Mouse (Mus musculus) heart, postnatal 36 days (tissue): Measurements from ENCODE around the gene Phf13. TPM values are rescaled to one million over a fixed set of nuclear protein-coding genes. Genes with fewer than 3 reads are reported as not detected.

ENCODE experiments used
- DNase-seq, 2 experiments: peaks; one replicate each; pipeline ENCODE4 v3.0.0; 2021 to 2022
- intact Hi-C: fragments of 180-260 bp; cut with DNase I; formaldehyde crosslinking; loops from one replicate; pipeline ENCODE4 v1.15.1; 2025
- total RNA-seq, 2 experiments: library from RNA; stranded (reverse); gene quantifications; 2 replicates each; pipeline ENCODE4 v1.2.3; 2021

Phf13 gene
- total RNA-seq, 2 experiments from 2014 or later, result 6.4 to 7.0 TPM

- DNase-seq, result no peak
- intact Hi-C loops, result no loop called here
These were observed 24.0 kb upstream of the Phf13 start for GRCm38 (mm10) chr4:152020024-152020423.

- intact Hi-C loops, result no loop called here
- DNase-seq, result no peak
These were observed 23.0 kb upstream of the Phf13 start for GRCm38 (mm10) chr4:152019073-152019472.

GRCm38 (mm10) chr4:152013036-152013813 is 17.2 kb upstream of the Phf13 start:
- DNase-seq, result peak; percentile 32 to 56
- intact Hi-C loops, result no loop called here

GRCm38 (mm10) chr4:152012109-152012508 is 16.1 kb upstream of the Phf13 start:
- intact Hi-C loops, result no loop called here
- DNase-seq, result no peak

- no peak for DNase-seq
- intact Hi-C loops, result no loop called here
These were observed 15.2 kb upstream of the Phf13 start for GRCm38 (mm10) chr4:152011171-152011760.

- intact Hi-C loops, result no loop called here
- peak in 1 of 2 experiments; percentile 22 for DNase-seq
These were observed 14.7 kb upstream of the Phf13 start for GRCm38 (mm10) chr4:152010707-152011134.

- intact Hi-C loops, result no loop called here
- DNase-seq, result peak; percentile 40 to 61
These were observed 14.1 kb upstream of the Phf13 start for GRCm38 (mm10) chr4:152010091-152010706.

- intact Hi-C loops, result no loop called here
- peak in 1 of 2 experiments; percentile 63 for DNase-seq
These were observed 13.3 kb upstream of the Phf13 start for GRCm38 (mm10) chr4:152009076-152010051.

- DNase-seq, result peak; percentile 96
- intact Hi-C loops, result loop anchor here (1.0 kb wide), 2 partner anchors 12 to 19 kb away; partner anchors contain the start of genes Phf13 and Zbtb48
These were observed 12.6 kb upstream of the Phf13 start, which contains the start of gene Klhl21 for GRCm38 (mm10) chr4:152008622-152009075. Klhl21 (plus strand) TSS chr4:152008803.

- DNase-seq, result peak in 1 of 2 experiments; percentile 38
- intact Hi-C loops, result loop anchor here (1.0 kb wide), 2 partner anchors 12 to 19 kb away; partner anchors contain the start of genes Phf13 and Zbtb48
These were observed 12.1 kb upstream of the Phf13 start for GRCm38 (mm10) chr4:152008148-152008500.

- no peak for DNase-seq
- intact Hi-C loops, result loop anchor here (1.0 kb wide), 2 partner anchors 11 to 20 kb away; partner anchors contain the start of genes Phf13 and Zbtb48
These were observed 11.6 kb upstream of the Phf13 start for GRCm38 (mm10) chr4:152007481-152008147.

- no peak for DNase-seq
- intact Hi-C loops, result no loop called here
These were observed 10.8 kb upstream of the Phf13 start for GRCm38 (mm10) chr4:152006812-152007211.

GRCm38 (mm10) chr4:152006137-152006536 is 10.1 kb upstream of the Phf13 start:
- intact Hi-C loops, result no loop called here
- no peak for DNase-seq

- no peak for DNase-seq
- intact Hi-C loops, result no loop called here
These were observed 6.0 kb upstream of the Phf13 start for GRCm38 (mm10) chr4:152002063-152002462.

GRCm38 (mm10) chr4:152001335-152001734 is 5.3 kb upstream of the Phf13 start:
- no peak for DNase-seq
- intact Hi-C loops, result no loop called here

- no peak for DNase-seq
- intact Hi-C loops, result no loop called here
These were observed 4.8 kb upstream of the Phf13 start for GRCm38 (mm10) chr4:152000906-152001305.

- intact Hi-C loops, result no loop called here
- DNase-seq, result no peak
These were observed 3.4 kb upstream of the Phf13 start for GRCm38 (mm10) chr4:151999481-151999880.

- intact Hi-C loops, result no loop called here
- DNase-seq, result no peak
These were observed 1.6 kb upstream of the Phf13 start for GRCm38 (mm10) chr4:151997701-151998100.

GRCm38 (mm10) chr4:151996951-151997222 is 829 bp upstream of the Phf13 start:
- intact Hi-C loops, result loop anchor here (1.0 kb wide), 1 partner anchor 11 kb away; the partner anchor contains the start of gene Klhl21
- no peak for DNase-seq
